Mouse (Mus musculus) lung, adult 2 months (tissue): ENCODE measurements around the gene Tfap2a. TPM values are rescaled to one million over a fixed set of nuclear protein-coding genes. Genes with fewer than 3 reads are reported as not detected.

ENCODE experiments used
- DNase-seq: peaks from one replicate; pipeline ENCODE4 v3.0.0; 2022
- H3K4me1 ChIP-seq: fragments of 200-500 bp; 2 replicates; pipeline ENCODE4 v1.6.1; 2011; ENCODE audit warnings: low read length; ENCODE audit not compliant: control insufficient read depth, insufficient read depth
- H3K4me3 ChIP-seq: fragments of 200-500 bp; replicated peaks from 2 replicates; pipeline ENCODE3; 2011; ENCODE audit warnings: low read depth, mild to moderate bottlenecking, control low read depth, low read length; ENCODE audit errors: extremely low read depth
- CTCF ChIP-seq: fragments of 200-500 bp; IDR thresholded peaks from 2 replicates; pipeline ENCODE4 v1.5.1; 2011; ENCODE audit warnings: mild to moderate bottlenecking, low read length, control low read depth; ENCODE audit not compliant: insufficient read depth
- POLR2A ChIP-seq: fragments of 200-500 bp; IDR thresholded peaks from 2 replicates; pipeline ENCODE4 v1.6.1; 2011; ENCODE audit warnings: low read depth, mild to moderate bottlenecking, control low read depth, low read length, borderline replicate concordance; ENCODE audit errors: extremely low read depth
- WGBS: fragments of 180-500 bp; shearing (Covaris S2); methylation state at CpG from one replicate; pipeline ENCODE4 v1.1.7; 2018; 5-methylcytosine and 5-hydroxymethylcytosine counted together
- polyA plus RNA-seq: library from polyadenylated mRNA; depleted of rRNA; stranded (reverse); fragments of >200 nt; gene quantifications from 2 replicates; pipeline ENCODE4 v1.2.3, GENCODE M21; 2012

Tfap2a gene
- polyA plus RNA-seq, 1 experiment, result 4.0 TPM

GRCm38 (mm10) chr13:40728626-40728990 is 9.6 kb downstream of the Tfap2a start:
- no peak for DNase-seq
- H3K4me3 ChIP-seq, result no peak overlapping the region
- peaks cover 5% of the 10 kb centered on the region; the same call in 1 of the 2 replicates for H3K4me1 ChIP-seq
- TF ChIP-seq POLR2A (no peak), CTCF (no peak)
- 3% methylated on average over 15 of the region's 15 CpGs for WGBS

- no peak for TF ChIP-seq CTCF
- TF ChIP-seq POLR2A, result no peak
- 6% methylated on average over 42 of the region's 42 CpGs for WGBS
- Histone ChIP-seq H3K4me3 (no peak overlapping the region), H3K4me1 (peaks cover 6% of the 10 kb centered on the region)
- no peak for DNase-seq
These were observed 10.2 kb downstream of the Tfap2a start for GRCm38 (mm10) chr13:40727731-40728625.

DNA sequence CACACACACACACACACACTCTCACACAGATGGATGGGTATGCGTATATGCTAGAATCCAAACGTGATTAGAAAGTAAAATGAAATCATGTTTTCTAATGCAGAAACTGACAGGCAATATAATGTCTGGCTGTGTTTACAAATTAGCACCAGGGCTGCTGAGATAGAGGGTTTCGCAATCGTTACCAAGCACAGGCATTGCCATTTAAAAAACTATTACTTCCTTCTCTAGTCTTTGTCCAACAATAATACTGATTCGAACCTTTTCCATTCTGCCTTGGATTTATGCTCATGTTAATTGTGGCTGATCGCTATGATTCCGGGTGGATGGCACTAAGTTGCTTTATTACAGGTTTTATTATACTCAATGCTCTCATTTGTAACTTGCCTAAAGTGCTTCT is 12.3 kb downstream of the Tfap2a start:
- TF ChIP-seq CTCF (no peak), POLR2A (no peak)
- no peak for DNase-seq
- 16% methylated on average over 7 of the region's 7 CpGs for WGBS
- H3K4me1 ChIP-seq, result peaks cover 4% of the 10 kb centered on the region
- H3K4me3 ChIP-seq, result no peak overlapping the region

DNA sequence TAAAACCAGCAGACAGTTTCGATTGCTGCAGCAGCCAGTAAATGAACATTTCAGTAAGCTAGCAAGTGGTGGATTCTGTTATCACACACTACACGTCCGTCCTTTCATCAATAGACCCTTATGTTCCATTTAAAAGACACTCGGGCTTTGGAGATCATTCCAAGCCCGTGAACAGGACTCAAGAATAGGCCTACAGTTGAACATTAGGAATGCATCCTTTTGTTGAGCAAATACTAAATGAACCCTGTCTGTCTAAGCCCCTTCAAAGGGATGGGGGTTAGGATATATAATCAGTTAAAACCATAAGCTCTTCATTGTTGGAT is 14.6 kb downstream of the Tfap2a start:
- H3K4me1 ChIP-seq, result peaks cover 4% of the 10 kb centered on the region
- 24% methylated on average over 5 of the region's 5 CpGs for WGBS
- no peak for DNase-seq
- H3K4me3 ChIP-seq, result no peak overlapping the region
- TF ChIP-seq POLR2A, result no peak
- TF ChIP-seq CTCF, result no peak

- TF ChIP-seq CTCF (no peak), POLR2A (peak; percentile 56; the same call in 1 of the 2 replicates)
- peaks cover 4% of the 10 kb centered on the region for H3K4me1 ChIP-seq
- WGBS, result 1% methylated on average over 69 of the region's 70 CpGs
- H3K4me3 ChIP-seq, result peak overlapping the region; percentile 64
- peak; percentile 71 for DNase-seq
These were observed 15.2 kb downstream of the Tfap2a start for GRCm38 (mm10) chr13:40722741-40723597.

GRCm38 (mm10) chr13:40719741-40720082 is 18.5 kb downstream of the Tfap2a start:
- Histone ChIP-seq H3K4me1 (peaks cover 4% of the 10 kb centered on the region), H3K4me3 (no peak overlapping the region)
- no peak for DNase-seq
- TF ChIP-seq POLR2A (no peak), CTCF (no peak)
- 17% methylated on average over 9 of the region's 9 CpGs for WGBS

DNA sequence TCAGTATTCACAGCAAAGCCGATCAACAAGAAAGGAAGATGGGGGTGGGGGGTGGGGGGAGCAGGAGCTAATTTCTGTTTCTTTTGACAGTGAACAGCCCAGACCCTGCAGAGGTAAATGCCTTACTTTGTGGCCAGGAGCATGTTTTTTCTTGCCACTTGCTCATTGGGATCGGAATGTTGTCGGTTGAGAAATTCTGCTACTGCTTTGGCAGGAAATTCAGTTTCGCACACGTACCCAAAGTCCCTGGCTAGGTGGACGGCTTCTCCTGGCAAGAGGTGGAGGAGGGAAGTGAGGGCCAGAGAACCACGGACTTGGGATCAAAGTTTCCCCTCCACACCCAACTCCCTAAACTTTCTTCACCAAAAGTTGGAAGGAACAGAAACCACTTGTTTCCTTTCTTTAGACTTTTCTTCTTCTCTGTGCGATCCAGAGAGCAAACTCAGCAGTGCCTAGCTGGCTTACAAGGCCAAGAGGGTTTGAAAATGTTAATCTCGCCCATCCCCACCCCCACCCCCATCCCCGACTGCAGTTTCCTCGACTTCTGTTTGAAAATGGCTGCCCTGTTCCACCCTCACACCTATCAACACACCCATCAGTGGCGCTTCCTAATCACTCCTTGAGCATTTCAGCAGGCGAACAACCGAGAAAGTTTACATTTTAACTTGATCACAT is 19.0 kb downstream of the Tfap2a start:
- 34% methylated on average over 14 of the region's 14 CpGs for WGBS
- DNase-seq, result no peak
- Histone ChIP-seq H3K4me3 (no peak overlapping the region), H3K4me1 (peaks cover 4% of the 10 kb centered on the region)
- TF ChIP-seq CTCF (no peak), POLR2A (no peak)

- no peak for DNase-seq
- Histone ChIP-seq H3K4me3 (no peak overlapping the region), H3K4me1 (no peaks in the 10 kb centered on the region)
- TF ChIP-seq POLR2A (no peak), CTCF (no peak)
- 18% methylated on average over 36 of the region's 37 CpGs for WGBS
These were observed 21.1 kb downstream of the Tfap2a start for GRCm38 (mm10) chr13:40716771-40717716.

- no peak for DNase-seq
- WGBS, result 4% methylated on average over 2 of the region's 2 CpGs
- TF ChIP-seq CTCF, result no peak
- TF ChIP-seq POLR2A, result no peak
- Histone ChIP-seq H3K4me3 (no peak overlapping the region), H3K4me1 (no peaks in the 10 kb centered on the region)
These were observed 23.6 kb downstream of the Tfap2a start for GRCm38 (mm10) chr13:40714531-40714930.
